Mouse (Mus musculus): ENCODE measurements around the gene Pogk.

DNA sequence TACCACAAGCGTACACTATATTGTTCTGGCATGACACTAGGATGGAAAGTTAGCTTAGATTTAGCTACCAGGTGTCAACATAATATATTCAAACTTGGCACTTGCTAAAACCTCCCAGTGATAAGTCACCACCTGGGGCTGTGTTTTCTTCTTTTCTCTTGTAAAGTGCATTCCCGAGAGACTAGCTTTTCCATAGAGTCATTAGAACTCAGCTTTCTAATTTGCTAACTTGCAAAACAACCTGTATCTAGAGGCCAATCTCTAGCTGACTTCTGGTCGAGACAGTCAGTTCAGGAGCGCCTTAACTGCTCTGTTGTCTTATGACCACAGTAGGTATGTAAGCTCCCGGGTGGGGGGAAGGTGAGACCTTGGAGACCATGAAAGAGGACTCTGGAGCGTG is 29.8 kb upstream of the Pogk start:
- TF ChIP-seq CTCF (IDR thresholded peaks at IDR 0.05; ENCODE audit: low read depth, low read length) (no peak), POLR2AphosphoS5 (IDR thresholded peaks at IDR 0.05; ENCODE audit: insufficient replicate concordance, low read depth, low read length) (no peak), GATA1 (IDR thresholded peaks at IDR 0.05; ENCODE audit: borderline replicate concordance, low read length) (no peak), GATA2 (IDR thresholded peaks at IDR 0.05; ENCODE audit: borderline replicate concordance, low read depth, low read length) (no peak), TAL1 (conservative IDR thresholded peaks at IDR 0.05; ENCODE audit: low read depth, low read length) (no peak)

Data from G1E (cell line).